Mouse (Mus musculus) forebrain, embryonic 11.5 days (tissue): ENCODE data around the gene Pop7. TPM values are rescaled to one million over a fixed set of nuclear protein-coding genes. Genes with fewer than 3 reads are reported as not detected.

ENCODE experiments used
- ATAC-seq: fragments of 200-750 bp; cut with Nextera tagmentation; replicated peaks from 2 replicates; pipeline ENCODE4 v1.8.0; 2017; ENCODE audit warnings: moderate TSS enrichment; ENCODE audit not compliant: low FRiP score
- DNase-seq: peaks from one replicate; pipeline ENCODE4 v3.0.0-alpha.2; 2017; ENCODE audit warnings: low spot score
- H3K27ac ChIP-seq: fragments of 300-500 bp; sonication (generic); 2 replicates; pipeline ENCODE4 v1.5.1; 2014; ENCODE audit warnings: low read depth, low read length
- H3K27me3 ChIP-seq: fragments of 300-500 bp; sonication (generic); 2 replicates; pipeline ENCODE4 v1.6.1; 2014; ENCODE audit warnings: mild to moderate bottlenecking, low read length, mixed read lengths; ENCODE audit not compliant: control insufficient read depth, insufficient read depth
- H3K36me3 ChIP-seq: fragments of 300-500 bp; sonication (generic); 2 replicates; pipeline ENCODE4 v1.6.1; 2014; ENCODE audit warnings: mild to moderate bottlenecking, low read length, moderate library complexity, mixed read lengths; ENCODE audit not compliant: control insufficient read depth, insufficient read depth
- H3K4me1 ChIP-seq: fragments of 300-500 bp; sonication (generic); replicated peaks from 2 replicates; pipeline ENCODE4 v1.6.1; 2014; ENCODE audit warnings: low read length, mixed read lengths; ENCODE audit not compliant: control insufficient read depth, insufficient read depth
- H3K4me2 ChIP-seq: fragments of 300-500 bp; sonication (generic); 2 replicates; pipeline ENCODE4 v1.6.1; 2014; ENCODE audit warnings: low read depth, mild to moderate bottlenecking, low read length, moderate library complexity, mixed read lengths; ENCODE audit not compliant: severe bottlenecking
- H3K4me3 ChIP-seq: fragments of 300-500 bp; sonication (generic); 2 replicates; pipeline ENCODE4 v1.5.1; 2014; ENCODE audit warnings: low read depth, low read length
- H3K9ac ChIP-seq: fragments of 300-500 bp; sonication (generic); 2 replicates; pipeline ENCODE4 v1.6.1; 2014; ENCODE audit warnings: low read length
- H3K9me3 ChIP-seq: fragments of 300-500 bp; sonication (generic); 2 replicates; pipeline ENCODE4 v1.6.1; 2016; ENCODE audit warnings: low read length, mixed read lengths; ENCODE audit not compliant: control insufficient read depth
- WGBS: fragments of 180-500 bp; shearing (Covaris S2); extraction: QIAGEN DNeasy Blood & Tissue Kit; methylation state at CpG from one replicate; pipeline ENCODE4 v1.1.7; 2014; 5-methylcytosine and 5-hydroxymethylcytosine counted together
- polyA plus RNA-seq: library from polyadenylated mRNA; unstranded; fragments of >200 nt; fragmentation: Nextera tagmentation; extraction: Ambion mirVana; gene quantifications from 2 replicates; pipeline ENCODE4 v1.2.1, GENCODE M21; 2014

Gene Pop7
- polyA plus RNA-seq, 1 experiment from 2014 or later, result 55.9 TPM

- Histone ChIP-seq H3K4me1 (peaks cover 12% of the 10 kb centered on the region), H3K9ac (peak overlapping the region; percentile 97), H3K36me3 (peaks cover 10% of the 10 kb centered on the region; the same call in 1 of the 2 replicates), H3K4me3 (peak overlapping the region; percentile 82), H3K27me3 (no peaks in the 10 kb centered on the region), H3K9me3 (no peaks in the 10 kb centered on the region), H3K27ac (peak overlapping the region; percentile 95), H3K4me2 (peak overlapping the region; percentile 98)
- WGBS, result 1% methylated on average over 40 of the region's 46 CpGs
- ATAC-seq (peak; percentile 65), DNase-seq (peak; percentile 82)
These were observed 28.5 kb upstream of the Pop7 start for GRCm38 (mm10) chr5:137530588-137531413.

- Histone ChIP-seq H3K36me3 (peaks cover 10% of the 10 kb centered on the region; the same call in 1 of the 2 replicates), H3K27ac (peak overlapping the region; percentile 95; the same call in 1 of the 2 replicates), H3K4me2 (peak overlapping the region; percentile 98), H3K4me1 (peaks cover 12% of the 10 kb centered on the region), H3K9me3 (no peaks in the 10 kb centered on the region), H3K4me3 (peak overlapping the region; percentile 82), H3K27me3 (no peaks in the 10 kb centered on the region), H3K9ac (peak overlapping the region; percentile 97)
- 77% methylated on average over 8 of the region's 8 CpGs for WGBS
- peak; percentile 52 for DNase-seq
- ATAC-seq, result no peak
These were observed 27.8 kb upstream of the Pop7 start for GRCm38 (mm10) chr5:137530075-137530474.

- Histone ChIP-seq H3K9ac (no peak overlapping the region), H3K36me3 (peaks cover 15% of the 10 kb centered on the region; the same call in 1 of the 2 replicates), H3K27me3 (no peaks in the 10 kb centered on the region), H3K4me3 (no peak overlapping the region), H3K4me2 (peak overlapping the region; percentile 98), H3K9me3 (no peaks in the 10 kb centered on the region), H3K4me1 (peaks cover 12% of the 10 kb centered on the region), H3K27ac (no peak overlapping the region)
- DNase-seq (peak; percentile 59), ATAC-seq (no peak)
- WGBS, result 79% methylated on average over 15 of the region's 15 CpGs
These were observed 27.1 kb upstream of the Pop7 start for GRCm38 (mm10) chr5:137529221-137529995.

GRCm38 (mm10) chr5:137528247-137528968, 26.1 kb upstream of the Pop7 start:
- peaks cover 18% of the 10 kb centered on the region for H3K36me3 ChIP-seq

GRCm38 (mm10) chr5:137527413-137527812, 25.1 kb upstream of the Pop7 start:
- H3K9me3 ChIP-seq, result no peaks in the 10 kb centered on the region
- ATAC-seq (no peak), DNase-seq (no peak)
- WGBS, result 61% methylated on average over 1 of the region's 1 CpGs
- no peak overlapping the region for H3K27ac ChIP-seq
- H3K9ac ChIP-seq, result no peak overlapping the region
- H3K4me3 ChIP-seq, result no peak overlapping the region
- no peaks in the 10 kb centered on the region for H3K27me3 ChIP-seq
- H3K4me2 ChIP-seq, result no peak overlapping the region
- H3K4me1 ChIP-seq, result peaks cover 12% of the 10 kb centered on the region
- peaks cover 27% of the 10 kb centered on the region for H3K36me3 ChIP-seq

More at GRCm38 (mm10) chr5:137528247-137528968, 26.1 kb upstream of the Pop7 start:
- Histone ChIP-seq H3K9me3 (no peaks in the 10 kb centered on the region), H3K4me3 (no peak overlapping the region), H3K4me2 (no peak overlapping the region), H3K4me1 (peaks cover 12% of the 10 kb centered on the region), H3K27ac (no peak overlapping the region), H3K9ac (no peak overlapping the region), H3K27me3 (no peaks in the 10 kb centered on the region)
- DNase-seq (peak; percentile 52), ATAC-seq (no peak)
- 87% methylated on average over 22 of the region's 22 CpGs for WGBS

- peak overlapping the region; percentile 20; the same call in 1 of the 2 replicates for H3K9ac ChIP-seq
- peak overlapping the region; percentile 9 for H3K27ac ChIP-seq
- no peaks in the 10 kb centered on the region for H3K9me3 ChIP-seq
- H3K4me2 ChIP-seq, result no peak overlapping the region
- no peak overlapping the region for H3K4me3 ChIP-seq
- ATAC-seq (no peak), DNase-seq (peak; percentile 62)
- WGBS, result 45% methylated on average over 16 of the region's 16 CpGs
- H3K36me3 ChIP-seq, result peaks cover 32% of the 10 kb centered on the region
- peaks cover 12% of the 10 kb centered on the region for H3K4me1 ChIP-seq
- no peaks in the 10 kb centered on the region for H3K27me3 ChIP-seq
These were observed 24.0 kb upstream of the Pop7 start for GRCm38 (mm10) chr5:137526192-137526936.

- Histone ChIP-seq H3K4me1 (peaks cover 10% of the 10 kb centered on the region), H3K4me3 (no peak overlapping the region), H3K9me3 (no peaks in the 10 kb centered on the region), H3K9ac (no peak overlapping the region), H3K36me3 (peaks cover 35% of the 10 kb centered on the region), H3K27ac (no peak overlapping the region), H3K27me3 (no peaks in the 10 kb centered on the region), H3K4me2 (no peak overlapping the region)
- ATAC-seq (no peak), DNase-seq (no peak)
- WGBS, result 75% methylated on average over 16 of the region's 16 CpGs
These were observed 23.2 kb upstream of the Pop7 start for GRCm38 (mm10) chr5:137525511-137525910.
